Mouse (Mus musculus): Measurements from ENCODE around the gene Pdp2. TPM values are rescaled to one million over a fixed set of nuclear protein-coding genes. Genes with fewer than 3 reads are reported as not detected.

The Pdp2 gene
- total RNA-seq (2014; fragmentation: Nextera tagmentation) (14.2 and 17.7 TPM in 2 replicates), total RNA-seq (2017) (20.4 and 22.8 TPM in 2 replicates), polyA plus RNA-seq (2012) (3.1 and 4.4 TPM in 2 replicates)

DNA sequence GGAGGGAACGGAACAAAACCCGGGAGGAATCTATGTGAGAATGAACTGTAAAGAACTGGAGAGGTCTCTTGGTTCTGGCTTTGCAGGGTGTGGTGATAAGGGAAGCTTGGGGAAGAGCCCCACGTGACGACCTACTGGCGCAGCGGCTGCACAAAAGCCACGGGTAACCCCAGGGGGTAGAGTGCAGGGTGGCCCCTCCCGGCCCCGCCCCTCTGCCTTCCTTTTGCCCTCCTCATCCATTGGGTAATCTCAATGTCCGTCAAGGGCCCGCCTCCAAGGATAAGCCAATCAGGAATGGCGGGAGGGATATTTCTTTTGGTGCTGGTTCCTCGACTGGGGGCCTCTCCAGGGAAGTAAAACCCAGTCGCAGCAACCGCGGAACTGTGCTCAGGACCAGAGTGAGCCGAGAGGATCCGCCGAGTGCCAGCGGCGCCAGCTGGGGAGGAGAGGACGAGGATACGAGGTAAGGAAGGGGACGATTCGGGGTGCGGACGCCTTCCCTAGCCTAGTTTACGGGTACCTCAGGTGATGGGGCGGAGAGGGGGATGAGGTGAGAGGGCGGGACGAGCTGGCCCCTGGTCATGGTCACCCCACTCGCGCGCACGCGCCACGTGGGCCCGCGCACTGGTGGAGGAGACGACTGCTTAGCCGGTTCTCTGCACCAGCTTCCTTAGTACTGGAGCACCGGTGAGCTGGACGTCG lies at the start of gene Pdp2:
Gene Pdp2, plus strand, starts transcription at position 319 of the 702 bp plus-strand sequence.
- Histone ChIP-seq H3K9me3 (replicated peaks) (no peaks in the 10 kb centered on the region), H3K27me3 (ENCODE audit: insufficient read depth, low read length) (no peaks in the 10 kb centered on the region), H3K36me3 (replicated peaks) (peaks cover 36% of the 10 kb centered on the region), H3K4me1 (ENCODE audit: insufficient read depth, low read depth, low read length) (peaks cover 59% of the 10 kb centered on the region), H3K4me3 (ENCODE audit: low read depth, low read length) (peak within 1 kb of the TSS; percentile 84)
- ATAC-seq (ENCODE audit: extremely low read depth, insufficient number of reproducible peaks, low FRiP score, poor library complexity, severe bottlenecking) = peak; percentile 93
- no peak for TF ChIP-seq TAL1 (conservative IDR thresholded peaks at IDR 0.05; ENCODE audit: low read depth, low read length)
- no peak for TF ChIP-seq GATA1 (IDR thresholded peaks at IDR 0.05; ENCODE audit: borderline replicate concordance, low read length)
- no peak for TF ChIP-seq GATA2 (IDR thresholded peaks at IDR 0.05; ENCODE audit: borderline replicate concordance, low read depth, low read length)
- no peak for TF ChIP-seq POLR2AphosphoS5 (IDR thresholded peaks at IDR 0.05; ENCODE audit: insufficient replicate concordance, low read depth, low read length)
- TF ChIP-seq CTCF (IDR thresholded peaks at IDR 0.05; ENCODE audit: low read depth, low read length) = no peak
- peak; percentile 97 for DNase-seq (ENCODE audit: low spot score)

DNA sequence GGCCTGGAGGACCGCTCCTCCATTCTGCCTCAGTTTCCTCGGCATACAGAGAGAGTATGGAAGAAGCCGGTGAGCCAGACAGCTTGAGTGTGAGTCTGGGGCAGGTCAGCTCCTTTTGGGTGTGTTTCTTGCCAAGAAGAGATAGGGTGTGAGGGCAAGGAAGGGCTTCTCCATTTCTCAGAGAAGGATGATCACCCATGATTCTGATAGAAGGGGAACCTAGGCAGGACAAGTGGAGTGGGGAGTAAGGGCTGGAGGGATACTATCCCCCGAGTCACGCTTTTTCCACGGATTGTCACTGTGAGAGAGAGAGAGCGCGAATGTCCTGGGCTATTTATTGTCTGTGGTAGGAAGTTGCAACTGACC lies 49.8 kb upstream of the Pdp2 start:
- ATAC-seq (ENCODE audit: extremely low read depth, insufficient number of reproducible peaks, low FRiP score, poor library complexity, severe bottlenecking) = no peak
- no peak overlapping the region for H3K4me3 ChIP-seq (ENCODE audit: low read depth, low read length)

GRCm38 (mm10) chr8:104542160-104542559 lies 49.1 kb upstream of the Pdp2 start:
- DNase-seq (ENCODE audit: low spot score) (no peak), ATAC-seq (ENCODE audit: extremely low read depth, insufficient number of reproducible peaks, low FRiP score, poor library complexity, severe bottlenecking) (no peak)
- H3K9me3 ChIP-seq (replicated peaks) = no peaks in the 10 kb centered on the region
- no peak overlapping the region for H3K4me3 ChIP-seq (ENCODE audit: low read depth, low read length)
- TF ChIP-seq CTCF (IDR thresholded peaks at IDR 0.05; ENCODE audit: low read depth, low read length) (no peak), GATA2 (IDR thresholded peaks at IDR 0.05; ENCODE audit: borderline replicate concordance, low read depth, low read length) (no peak), GATA1 (IDR thresholded peaks at IDR 0.05; ENCODE audit: borderline replicate concordance, low read length) (no peak), POLR2AphosphoS5 (IDR thresholded peaks at IDR 0.05; ENCODE audit: insufficient replicate concordance, low read depth, low read length) (no peak), TAL1 (conservative IDR thresholded peaks at IDR 0.05; ENCODE audit: low read depth, low read length) (no peak)
- H3K4me1 ChIP-seq (ENCODE audit: insufficient read depth, low read depth, low read length) = no peaks in the 10 kb centered on the region; the same call in 1 of the 2 replicates
- H3K36me3 ChIP-seq (replicated peaks) = no peaks in the 10 kb centered on the region
- H3K27me3 ChIP-seq (ENCODE audit: insufficient read depth, low read length) = peaks cover 45% of the 10 kb centered on the region

More for the DNA sequence above, 49.8 kb upstream of the Pdp2 start:
- Histone ChIP-seq H3K9me3 (replicated peaks) (no peaks in the 10 kb centered on the region), H3K4me1 (ENCODE audit: insufficient read depth, low read depth, low read length) (no peaks in the 10 kb centered on the region; the same call in 1 of the 2 replicates), H3K36me3 (replicated peaks) (no peaks in the 10 kb centered on the region), H3K27me3 (ENCODE audit: insufficient read depth, low read length) (peaks cover 45% of the 10 kb centered on the region)
- no peak for DNase-seq (ENCODE audit: low spot score)
- TF ChIP-seq TAL1 (conservative IDR thresholded peaks at IDR 0.05; ENCODE audit: low read depth, low read length) = no peak
- TF ChIP-seq CTCF (IDR thresholded peaks at IDR 0.05; ENCODE audit: low read depth, low read length) = no peak
- TF ChIP-seq GATA2 (IDR thresholded peaks at IDR 0.05; ENCODE audit: borderline replicate concordance, low read depth, low read length) = no peak
- TF ChIP-seq GATA1 (IDR thresholded peaks at IDR 0.05; ENCODE audit: borderline replicate concordance, low read length) = no peak
- TF ChIP-seq POLR2AphosphoS5 (IDR thresholded peaks at IDR 0.05; ENCODE audit: insufficient replicate concordance, low read depth, low read length) = no peak

DNA sequence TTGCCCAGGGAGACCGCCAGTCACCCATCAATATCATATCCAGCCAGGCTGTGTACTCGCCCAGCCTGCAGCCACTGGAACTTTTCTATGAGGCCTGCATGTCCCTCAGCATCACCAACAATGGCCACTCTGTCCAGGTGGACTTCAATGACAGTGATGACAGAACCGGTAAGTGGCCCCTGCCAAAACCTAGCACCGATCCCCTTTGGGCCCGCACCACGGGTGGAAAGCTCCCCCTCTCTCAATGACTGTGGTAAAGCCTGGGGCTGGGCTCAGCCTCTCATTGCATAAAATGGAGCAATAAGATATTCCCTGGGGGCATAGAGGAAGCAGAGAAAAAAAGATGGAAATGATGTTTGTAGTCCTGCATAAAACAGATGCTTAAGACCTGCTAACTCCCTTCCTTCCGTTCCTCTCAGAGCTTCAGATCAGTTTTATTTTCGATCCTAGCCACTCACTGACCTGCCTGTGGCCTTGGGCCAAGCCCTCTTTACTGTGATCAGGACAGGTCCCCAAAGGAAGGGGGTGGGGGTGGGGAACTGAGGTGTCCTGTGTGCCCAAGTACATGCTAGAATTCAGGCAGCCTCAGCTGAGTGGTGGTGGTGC lies 47.7 kb upstream of the Pdp2 start:
- Histone ChIP-seq H3K27me3 (ENCODE audit: insufficient read depth, low read length) (peaks cover 45% of the 10 kb centered on the region), H3K9me3 (replicated peaks) (no peaks in the 10 kb centered on the region), H3K36me3 (replicated peaks) (no peaks in the 10 kb centered on the region), H3K4me1 (ENCODE audit: insufficient read depth, low read depth, low read length) (no peaks in the 10 kb centered on the region; the same call in 1 of the 2 replicates), H3K4me3 (ENCODE audit: low read depth, low read length) (no peak overlapping the region)
- no peak for DNase-seq (ENCODE audit: low spot score)
- no peak for ATAC-seq (ENCODE audit: extremely low read depth, insufficient number of reproducible peaks, low FRiP score, poor library complexity, severe bottlenecking)
- no peak for TF ChIP-seq GATA2 (IDR thresholded peaks at IDR 0.05; ENCODE audit: borderline replicate concordance, low read depth, low read length)
- TF ChIP-seq GATA1 (IDR thresholded peaks at IDR 0.05; ENCODE audit: borderline replicate concordance, low read length) = no peak
- no peak for TF ChIP-seq TAL1 (conservative IDR thresholded peaks at IDR 0.05; ENCODE audit: low read depth, low read length)
- no peak for TF ChIP-seq CTCF (IDR thresholded peaks at IDR 0.05; ENCODE audit: low read depth, low read length)
- no peak for TF ChIP-seq POLR2AphosphoS5 (IDR thresholded peaks at IDR 0.05; ENCODE audit: insufficient replicate concordance, low read depth, low read length)

DNA sequence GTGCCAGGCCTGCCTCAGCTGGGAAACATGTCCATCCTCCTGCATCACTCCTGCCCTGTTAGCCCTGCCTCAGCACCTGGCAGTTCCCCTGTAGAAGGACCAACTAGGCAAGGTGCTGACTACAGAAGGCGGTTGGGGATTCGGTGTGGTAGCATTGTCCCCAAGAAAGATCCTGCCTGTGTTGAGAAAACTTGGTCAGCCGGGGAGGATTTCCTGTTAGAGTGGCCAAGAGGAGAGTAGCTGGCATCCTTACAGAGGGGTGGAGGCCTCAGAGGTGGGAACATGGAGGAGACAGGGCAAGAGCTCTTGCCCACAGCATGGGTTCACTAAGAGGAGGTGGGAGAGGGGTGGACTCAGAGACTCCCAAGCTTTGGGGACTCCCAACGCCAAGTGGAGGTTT lies 36.1 kb upstream of the Pdp2 start:
- no peaks in the 10 kb centered on the region for H3K4me1 ChIP-seq (ENCODE audit: insufficient read depth, low read depth, low read length)
- DNase-seq (ENCODE audit: low spot score) (no peak), ATAC-seq (ENCODE audit: extremely low read depth, insufficient number of reproducible peaks, low FRiP score, poor library complexity, severe bottlenecking) (no peak)
- no peak overlapping the region for H3K4me3 ChIP-seq (ENCODE audit: low read depth, low read length)
- H3K27me3 ChIP-seq (ENCODE audit: insufficient read depth, low read length) = peaks cover 10% of the 10 kb centered on the region
- no peaks in the 10 kb centered on the region for H3K36me3 ChIP-seq (replicated peaks)
- TF ChIP-seq POLR2AphosphoS5 (IDR thresholded peaks at IDR 0.05; ENCODE audit: insufficient replicate concordance, low read depth, low read length) (no peak), GATA2 (IDR thresholded peaks at IDR 0.05; ENCODE audit: borderline replicate concordance, low read depth, low read length) (no peak)
- no peaks in the 10 kb centered on the region for H3K9me3 ChIP-seq (replicated peaks)

- no peak overlapping the region for H3K4me3 ChIP-seq (ENCODE audit: low read depth, low read length)
- H3K36me3 ChIP-seq (replicated peaks) = no peaks in the 10 kb centered on the region
- TF ChIP-seq GATA1 (IDR thresholded peaks at IDR 0.05; ENCODE audit: borderline replicate concordance, low read length) (no peak), POLR2AphosphoS5 (IDR thresholded peaks at IDR 0.05; ENCODE audit: insufficient replicate concordance, low read depth, low read length) (no peak), CTCF (IDR thresholded peaks at IDR 0.05; ENCODE audit: low read depth, low read length) (no peak), TAL1 (conservative IDR thresholded peaks at IDR 0.05; ENCODE audit: low read depth, low read length) (no peak), GATA2 (IDR thresholded peaks at IDR 0.05; ENCODE audit: borderline replicate concordance, low read depth, low read length) (no peak)
- no peaks in the 10 kb centered on the region for H3K4me1 ChIP-seq (ENCODE audit: insufficient read depth, low read depth, low read length)
- no peak for ATAC-seq (ENCODE audit: extremely low read depth, insufficient number of reproducible peaks, low FRiP score, poor library complexity, severe bottlenecking)
- peaks cover 8% of the 10 kb centered on the region; the same call in 1 of the 2 replicates for H3K27me3 ChIP-seq (ENCODE audit: insufficient read depth, low read length)
- no peaks in the 10 kb centered on the region for H3K9me3 ChIP-seq (replicated peaks)
- no peak for DNase-seq (ENCODE audit: low spot score)
Observed at GRCm38 (mm10) chr8:104557226-104557625, 34.0 kb upstream of the Pdp2 start.
